Mouse (Mus musculus): ENCODE data around the gene Rps6kb1. TPM values are rescaled to one million over a fixed set of nuclear protein-coding genes. Genes with fewer than 3 reads are reported as not detected.
"Not testable (repeated sequence)": the region's sequence is repeated elsewhere in the genome, so short reads cannot be mapped to it uniquely, and the experiment has no call there.

Rps6kb1 gene
- polyA plus RNA-seq, 1 experiment from 2014 or later = 63.7 TPM

DNA sequence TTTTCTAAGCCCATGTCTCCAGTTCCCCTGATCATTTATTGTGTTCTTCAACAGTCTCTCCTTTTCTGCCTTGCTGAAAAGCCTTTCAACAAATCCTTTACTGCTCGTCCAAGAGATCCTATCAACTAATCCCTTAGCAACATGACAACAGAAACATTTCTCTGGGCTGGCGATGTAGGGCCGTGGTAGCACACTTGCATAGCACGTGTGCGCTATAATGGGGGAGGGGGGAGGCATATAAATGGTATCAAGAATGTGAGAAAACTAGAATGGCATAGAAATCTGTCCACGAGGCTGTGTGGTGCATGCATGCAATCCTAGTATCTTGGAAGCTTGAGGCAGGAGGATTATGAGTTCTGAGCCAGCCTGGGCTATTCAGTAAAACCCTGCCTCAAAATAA lies 72.8 kb downstream of the Rps6kb1 start:
- 58% methylated on average over 6 of the region's 6 CpGs for WGBS
- no peak for DNase-seq (ENCODE audit: extremely low spot score, low spot score)
- no peaks in the 10 kb centered on the region for H3K36me3 ChIP-seq (replicated peaks)

DNA sequence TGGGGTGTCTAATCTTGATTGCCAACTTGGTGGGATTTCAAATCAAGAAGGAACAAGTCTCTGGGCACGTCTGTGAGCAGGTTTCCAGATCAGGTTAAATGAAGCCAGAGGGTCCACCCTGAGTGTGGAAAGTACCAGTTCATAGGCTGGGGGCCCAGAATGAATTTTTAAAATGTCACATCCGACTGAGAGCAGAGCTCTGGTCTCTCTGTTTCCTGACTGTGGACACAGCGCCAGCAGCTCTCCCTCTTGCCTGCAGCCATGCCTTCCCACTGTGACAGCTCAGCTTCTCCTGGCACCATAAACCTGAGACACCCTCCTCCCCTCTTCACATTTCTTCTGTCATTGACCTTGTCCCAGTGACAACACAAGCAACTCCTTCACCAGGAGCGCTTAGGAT lies 75.6 kb downstream of the Rps6kb1 start:
- no peak overlapping the region for H3K27ac ChIP-seq
- no peak for DNase-seq (ENCODE audit: extremely low spot score, low spot score)
- H3K4me3 ChIP-seq = no peak overlapping the region
- no peaks in the 10 kb centered on the region for H3K36me3 ChIP-seq (replicated peaks)
- H3K9me3 ChIP-seq = no peaks in the 10 kb centered on the region
- H3K4me1 ChIP-seq = peaks cover 23% of the 10 kb centered on the region
- H3K27me3 ChIP-seq (ENCODE audit: poor library complexity, severe bottlenecking) = no peaks in the 10 kb centered on the region
- 78% methylated on average over 4 of the region's 4 CpGs for WGBS

More for the DNA sequence above, 72.8 kb downstream of the Rps6kb1 start:
- H3K4me1 ChIP-seq = peaks cover 23% of the 10 kb centered on the region
- no peak overlapping the region for H3K4me3 ChIP-seq
- H3K27ac ChIP-seq = no peak overlapping the region
- no peaks in the 10 kb centered on the region for H3K9me3 ChIP-seq
- H3K27me3 ChIP-seq (ENCODE audit: poor library complexity, severe bottlenecking) = no peaks in the 10 kb centered on the region

- WGBS = 90% methylated on average over 8 of the region's 8 CpGs
- no peaks in the 10 kb centered on the region for H3K27me3 ChIP-seq (ENCODE audit: poor library complexity, severe bottlenecking)
- peaks cover 23% of the 10 kb centered on the region for H3K4me1 ChIP-seq
- no peak for DNase-seq (ENCODE audit: extremely low spot score, low spot score)
- no peak overlapping the region for H3K27ac ChIP-seq
- no peaks in the 10 kb centered on the region for H3K36me3 ChIP-seq (replicated peaks)
- no peaks in the 10 kb centered on the region for H3K9me3 ChIP-seq
- no peak overlapping the region for H3K4me3 ChIP-seq
Measured at GRCm38 (mm10) chr11:86468345-86468744, 76.3 kb downstream of the Rps6kb1 start.

DNA sequence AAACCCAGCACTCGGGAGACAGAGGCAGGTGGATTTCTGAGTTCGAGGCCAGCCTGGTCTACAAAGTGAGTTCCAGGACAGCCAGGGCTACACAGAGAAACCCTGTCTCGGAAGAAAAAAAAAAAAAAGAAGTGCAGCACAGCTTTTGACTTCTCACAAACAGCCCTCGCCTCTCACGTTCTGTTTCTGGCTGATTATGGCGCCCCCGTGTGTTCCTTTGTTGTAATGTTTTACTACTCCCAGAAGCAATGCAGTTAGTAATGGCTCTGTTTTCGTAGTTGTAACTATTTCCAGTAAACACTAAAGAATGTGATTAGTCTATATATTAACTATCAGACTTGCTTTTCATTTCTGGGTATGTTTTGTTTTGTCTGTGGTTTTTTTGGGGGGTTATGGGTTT lies 80.3 kb downstream of the Rps6kb1 start:
- peaks cover 13% of the 10 kb centered on the region for H3K4me1 ChIP-seq
- peak; percentile 68 for DNase-seq (ENCODE audit: extremely low spot score, low spot score)
- H3K36me3 ChIP-seq (replicated peaks); H3K9me3 ChIP-seq; H3K27ac ChIP-seq; H3K4me3 ChIP-seq; H3K27me3 ChIP-seq (ENCODE audit: poor library complexity, severe bottlenecking): not testable (repeated sequence)
- WGBS = 24% methylated on average over 8 of the region's 8 CpGs

GRCm38 (mm10) chr11:86462579-86462978 lies 82.0 kb downstream of the Rps6kb1 start:
- DNase-seq (ENCODE audit: extremely low spot score, low spot score) = no peak
- no peaks in the 10 kb centered on the region for H3K27me3 ChIP-seq (ENCODE audit: poor library complexity, severe bottlenecking)
- no peaks in the 10 kb centered on the region for H3K9me3 ChIP-seq
- H3K4me3 ChIP-seq = no peak overlapping the region
- no peak overlapping the region for H3K27ac ChIP-seq
- peaks cover 9% of the 10 kb centered on the region; the same call in 1 of the 2 replicates for H3K4me1 ChIP-seq
- no peaks in the 10 kb centered on the region for H3K36me3 ChIP-seq (replicated peaks)

GRCm38 (mm10) chr11:86458866-86459265 lies 85.7 kb downstream of the Rps6kb1 start:
- no peaks in the 10 kb centered on the region for H3K36me3 ChIP-seq (replicated peaks)
- WGBS = 93% methylated on average over 6 of the region's 6 CpGs
- no peaks in the 10 kb centered on the region for H3K9me3 ChIP-seq
- no peak for DNase-seq (ENCODE audit: extremely low spot score, low spot score)
- H3K4me1 ChIP-seq = peaks cover 9% of the 10 kb centered on the region; the same call in 1 of the 2 replicates
- H3K4me3 ChIP-seq = no peak overlapping the region
- H3K27ac ChIP-seq = no peak overlapping the region
- no peaks in the 10 kb centered on the region for H3K27me3 ChIP-seq (ENCODE audit: poor library complexity, severe bottlenecking)

DNA sequence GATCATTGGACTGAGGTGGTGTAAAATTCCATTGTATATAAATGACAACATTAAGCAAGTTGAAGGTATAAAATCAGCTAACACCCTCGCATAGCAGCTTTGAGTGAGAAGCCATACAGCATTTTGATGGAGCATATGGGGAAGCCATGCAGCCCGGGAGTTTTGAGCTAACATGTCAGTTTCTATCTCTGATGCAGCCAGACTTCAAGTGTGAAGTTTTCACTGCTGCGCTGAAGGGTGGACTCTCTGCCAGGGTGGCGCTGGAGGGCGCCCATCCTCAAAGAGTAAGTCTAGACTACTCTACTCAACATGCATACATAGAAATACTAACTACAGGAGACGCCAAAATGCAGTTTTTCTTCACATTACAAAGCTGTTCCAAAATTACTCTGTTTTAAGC lies 87.1 kb downstream of the Rps6kb1 start:
- Histone ChIP-seq H3K27me3 (ENCODE audit: poor library complexity, severe bottlenecking) (no peaks in the 10 kb centered on the region), H3K36me3 (replicated peaks) (no peaks in the 10 kb centered on the region), H3K9me3 (no peaks in the 10 kb centered on the region), H3K4me1 (peaks cover 9% of the 10 kb centered on the region; the same call in 1 of the 2 replicates), H3K27ac (no peak overlapping the region), H3K4me3 (no peak overlapping the region)
- DNase-seq (ENCODE audit: extremely low spot score, low spot score) = no peak
- 87% methylated on average over 6 of the region's 6 CpGs for WGBS

GRCm38 (mm10) chr11:86453991-86454390 lies 90.6 kb downstream of the Rps6kb1 start:
- H3K36me3 ChIP-seq (replicated peaks) = no peaks in the 10 kb centered on the region
- H3K27ac ChIP-seq = no peak overlapping the region
- H3K27me3 ChIP-seq (ENCODE audit: poor library complexity, severe bottlenecking) = no peaks in the 10 kb centered on the region
- DNase-seq (ENCODE audit: extremely low spot score, low spot score) = no peak
- WGBS = 93% methylated on average over 5 of the region's 5 CpGs
- no peaks in the 10 kb centered on the region for H3K4me1 ChIP-seq
- no peaks in the 10 kb centered on the region for H3K9me3 ChIP-seq
- H3K4me3 ChIP-seq = no peak overlapping the region

MicroRNAs encoded within 50 kb of the gene (microRNA counts, 519-probe panel; counts per million panel counts)
- 4,128 counts per million, percentile 77 among the panel's probes with 10 or more counts for microRNA mmu-miR-21

Small RNA genes lying within 50 kb of the gene (microRNA-seq; reads per million reads assigned to microRNA genes)
- gene Mir21a = 8,682 reads per million, percentile 93 among the genes with 10 or more reads in this experiment

Other genes starting within 250 kb of the Rps6kb1 start
- 6.6 and 7.5 TPM in 2 replicates for gene Med13, start 187.2 kb downstream of the Rps6kb1 start, polyA plus RNA-seq (2016; fragmentation: Nextera tagmentation; extraction: Ambion mirVana)
- 21.8 and 22.4 TPM in 2 replicates for gene Rnft1, start 60.1 kb downstream of the Rps6kb1 start, polyA plus RNA-seq (2016; fragmentation: Nextera tagmentation; extraction: Ambion mirVana)
- gene Tubd1, start 186 bp upstream of the Rps6kb1 start, polyA plus RNA-seq (2016; fragmentation: Nextera tagmentation; extraction: Ambion mirVana) = 14.1 and 14.2 TPM in 2 replicates
- gene Vmp1, start 139.0 kb upstream of the Rps6kb1 start, polyA plus RNA-seq (2016; fragmentation: Nextera tagmentation; extraction: Ambion mirVana) = 93.0 and 97.4 TPM in 2 replicates
- gene Ptrh2, start 139.2 kb upstream of the Rps6kb1 start, polyA plus RNA-seq (2016; fragmentation: Nextera tagmentation; extraction: Ambion mirVana) = 45.0 and 48.9 TPM in 2 replicates
- gene Cltc, start 212.8 kb upstream of the Rps6kb1 start, polyA plus RNA-seq (2016; fragmentation: Nextera tagmentation; extraction: Ambion mirVana) = 137 and 141 TPM in 2 replicates